Mouse (Mus musculus) thymus, postnatal 14 days (tissue): ENCODE results near the gene Ocln.
"Not testable (repeated sequence)": the region's sequence is repeated elsewhere in the genome, so short reads cannot be mapped to it uniquely, and the experiment has no call there.

Source experiments
- DNase-seq: peaks from one replicate; pipeline ENCODE4 v3.0.0; 2021

Gene Ocln

DNA sequence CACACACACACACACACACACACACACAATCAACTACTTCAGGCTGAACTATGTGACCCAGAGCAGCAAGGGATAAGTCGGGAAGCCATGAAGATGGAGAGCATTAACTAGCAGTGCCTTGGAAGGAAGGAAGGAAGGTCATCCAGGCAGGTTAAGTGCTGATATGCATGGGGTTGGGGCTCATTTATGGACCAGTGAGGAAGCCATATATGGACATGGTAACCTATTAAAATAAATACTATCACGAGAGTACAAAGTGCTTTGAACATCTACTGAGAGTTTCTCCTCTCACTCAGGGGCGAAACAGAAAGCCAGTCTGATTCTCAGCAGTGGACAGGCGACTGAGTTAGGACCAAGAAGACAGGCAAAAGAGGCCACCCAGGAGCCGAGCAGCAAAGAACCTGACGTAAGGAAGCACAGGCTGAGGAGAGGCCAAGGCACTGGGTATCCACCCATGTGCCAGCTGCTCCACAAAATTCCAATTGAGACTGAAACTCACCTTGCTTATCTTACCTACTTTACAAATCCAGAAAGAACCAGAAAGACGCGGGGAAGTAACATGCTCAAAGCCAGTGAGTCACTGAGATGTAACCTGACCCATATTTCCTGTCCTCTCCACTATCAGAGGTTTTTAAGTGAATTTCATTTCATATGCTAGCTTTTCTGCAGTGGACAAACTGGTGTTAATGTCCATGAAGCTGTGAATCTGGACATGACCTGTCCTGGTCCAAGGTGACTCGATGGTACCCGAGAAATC, 9.3 kb downstream of the Ocln start:
- no peak for DNase-seq

DNA sequence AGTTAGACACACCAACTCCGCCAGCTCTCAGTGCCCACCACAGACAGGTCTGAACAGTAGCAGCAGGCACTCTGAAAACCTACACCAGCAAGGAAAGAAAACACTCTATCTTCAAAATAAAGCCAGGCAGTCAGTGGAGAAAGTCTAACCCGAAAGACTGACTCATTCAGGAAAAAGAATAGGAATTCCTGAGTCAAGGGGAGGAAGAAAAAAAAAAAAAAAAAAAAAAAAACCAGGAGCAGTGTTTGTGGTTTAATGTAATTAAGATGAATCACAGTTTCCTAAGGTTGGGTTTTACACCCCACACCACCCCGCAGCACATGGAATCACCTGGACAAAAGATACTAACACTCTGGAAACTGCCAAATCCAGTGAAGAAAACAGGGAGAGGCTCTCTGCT, 16.4 kb downstream of the Ocln start:
- DNase-seq: no peak

- no peak for DNase-seq
Observed at GRCm38 (mm10) chr13:100532788-100533365, 19.6 kb downstream of the Ocln start.

DNA sequence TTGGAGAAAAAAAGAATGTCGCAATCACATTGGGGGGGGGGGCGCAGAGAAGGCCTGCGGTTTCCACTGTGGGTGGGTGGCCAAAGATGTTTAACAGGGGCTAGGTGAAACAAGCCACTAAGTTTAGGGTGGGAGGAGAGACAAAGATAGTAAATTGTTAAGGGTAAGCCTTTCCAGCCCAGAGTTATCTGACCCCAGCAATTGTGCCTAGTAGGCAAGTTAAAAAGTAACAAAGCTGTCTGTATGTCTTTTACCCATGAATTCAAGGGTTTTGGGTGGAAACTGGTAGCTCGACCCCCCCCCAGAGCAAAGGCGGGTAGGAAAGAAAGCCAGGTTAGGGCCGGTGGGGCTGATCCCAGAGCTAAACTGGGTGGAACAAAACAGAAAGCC, 25.9 kb downstream of the Ocln start:
- no peak for DNase-seq

- DNase-seq: no peak
Observed at GRCm38 (mm10) chr13:100525935-100526648, 26.4 kb downstream of the Ocln start.

DNA sequence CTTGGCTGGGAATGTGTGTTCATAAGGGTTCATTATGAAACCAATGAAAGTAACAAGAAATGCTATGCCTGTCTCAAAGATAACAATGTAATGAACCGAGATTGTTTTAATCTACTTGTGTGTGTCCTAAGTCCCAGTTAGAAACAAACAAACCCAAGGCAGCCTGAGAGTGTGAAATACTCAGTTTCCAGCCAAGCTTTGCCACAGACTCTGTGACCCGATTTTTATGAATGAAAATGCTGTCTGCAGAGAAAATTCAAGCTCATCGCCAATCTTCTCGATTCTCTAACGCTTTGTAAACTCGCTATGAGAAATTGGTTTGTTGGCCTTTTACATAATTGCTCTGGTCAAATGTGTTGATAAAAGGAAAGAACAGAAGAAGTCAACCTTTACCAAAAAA, 27.6 kb downstream of the Ocln start:
- no peak for DNase-seq

DNA sequence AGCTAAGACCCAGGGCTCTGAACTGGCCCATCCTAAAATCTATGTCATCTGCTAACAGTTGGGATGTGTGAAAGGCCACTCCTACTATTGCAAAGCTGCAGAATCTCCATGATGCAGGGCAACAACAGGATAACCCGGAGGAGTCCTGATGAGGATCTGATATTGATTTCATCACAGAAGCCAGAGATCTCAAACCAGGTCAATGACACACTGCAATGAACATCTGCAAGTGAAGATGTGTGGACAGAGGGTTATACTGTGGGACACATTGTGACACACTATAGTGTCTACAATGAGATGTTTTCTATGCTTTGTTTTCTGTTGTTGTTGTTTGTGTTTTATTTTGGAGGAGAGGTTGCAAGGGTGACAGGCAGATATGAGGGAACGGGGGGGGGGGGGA, 28.8 kb downstream of the Ocln start:
- no peak for DNase-seq

DNA sequence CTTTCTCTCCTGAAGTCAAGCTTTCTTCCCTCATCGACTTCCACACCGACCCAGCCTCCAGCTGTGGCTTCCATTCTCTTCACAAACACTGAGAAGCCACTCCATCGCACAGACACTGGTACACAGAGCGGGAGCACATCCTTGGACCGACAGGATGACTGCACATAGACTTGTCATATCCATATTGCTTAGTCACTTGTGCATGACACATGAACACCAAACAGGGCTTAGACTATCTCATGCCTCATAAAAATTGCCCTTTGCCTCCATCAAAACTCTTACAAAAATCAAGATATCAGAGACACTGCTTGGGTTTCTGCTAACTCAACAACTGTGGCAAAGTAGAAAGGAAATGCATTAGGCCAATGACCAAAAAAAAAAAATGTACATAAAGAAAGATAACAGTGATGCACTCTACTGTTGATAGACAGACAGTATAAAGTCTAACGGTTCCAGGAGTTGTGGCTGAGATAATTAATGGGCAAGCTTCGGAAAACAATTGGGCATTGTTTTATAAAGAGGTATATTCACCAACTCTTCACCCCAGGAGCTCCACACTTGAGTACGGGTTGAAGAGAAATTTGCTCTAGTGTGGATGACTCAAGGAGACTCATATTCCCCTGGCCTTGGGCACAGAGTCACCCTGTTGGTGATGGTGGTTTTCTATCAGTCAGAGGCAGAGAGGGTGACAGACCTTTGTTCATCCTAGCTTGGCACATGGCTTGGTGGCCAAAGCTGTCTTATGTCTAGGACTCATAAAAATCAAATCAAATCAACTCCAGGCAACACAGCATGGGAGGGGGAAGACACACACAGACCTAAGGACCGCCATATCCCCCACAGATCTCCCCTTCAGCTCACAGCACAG, 30.6 kb downstream of the Ocln start:
- no peak for DNase-seq

DNA sequence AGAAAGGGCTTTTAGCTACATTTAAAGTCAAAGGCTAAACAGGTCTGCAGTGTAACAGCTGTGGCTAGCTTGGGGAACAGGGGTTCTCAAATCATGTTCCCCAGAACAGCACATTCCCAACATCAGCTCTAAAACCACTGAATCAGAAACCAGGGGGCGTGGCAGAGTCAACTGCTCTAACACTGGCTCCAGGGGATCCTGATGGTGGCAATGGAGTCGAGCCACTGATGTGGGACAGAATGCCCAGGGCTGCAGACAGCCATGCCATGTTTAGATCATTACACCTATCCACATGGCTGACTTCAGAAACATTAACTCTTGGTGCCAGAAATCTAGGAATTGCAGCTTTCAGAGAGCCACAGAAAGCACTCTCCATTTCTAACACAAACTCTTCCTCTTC, 33.4 kb downstream of the Ocln start:
- no peak for DNase-seq

DNA sequence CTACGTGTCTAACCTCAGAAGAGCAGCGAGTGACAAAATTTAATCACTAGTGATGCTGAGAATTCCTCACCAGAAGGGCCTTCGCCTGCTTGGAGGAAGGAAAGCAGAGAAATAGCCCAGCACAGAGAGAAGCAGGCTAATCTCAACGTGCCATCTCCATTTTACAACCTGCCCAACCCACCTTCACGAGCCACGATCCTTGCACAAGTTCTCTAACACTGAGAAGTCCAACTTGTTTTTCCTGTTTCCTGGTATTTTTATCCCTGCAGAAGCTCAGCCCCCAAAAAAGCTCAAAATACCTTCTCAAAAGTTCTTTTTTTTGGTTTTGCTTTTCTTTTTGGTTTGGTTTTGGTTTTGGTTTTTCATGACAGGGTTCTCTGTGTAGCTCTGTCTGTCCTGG, 34.3 kb downstream of the Ocln start:
- no peak for DNase-seq

- no peak for DNase-seq
Observed at GRCm38 (mm10) chr13:100517652-100518153, 34.8 kb downstream of the Ocln start.

- no peak for DNase-seq
Observed at GRCm38 (mm10) chr13:100516213-100517105, 36.1 kb downstream of the Ocln start.

DNA sequence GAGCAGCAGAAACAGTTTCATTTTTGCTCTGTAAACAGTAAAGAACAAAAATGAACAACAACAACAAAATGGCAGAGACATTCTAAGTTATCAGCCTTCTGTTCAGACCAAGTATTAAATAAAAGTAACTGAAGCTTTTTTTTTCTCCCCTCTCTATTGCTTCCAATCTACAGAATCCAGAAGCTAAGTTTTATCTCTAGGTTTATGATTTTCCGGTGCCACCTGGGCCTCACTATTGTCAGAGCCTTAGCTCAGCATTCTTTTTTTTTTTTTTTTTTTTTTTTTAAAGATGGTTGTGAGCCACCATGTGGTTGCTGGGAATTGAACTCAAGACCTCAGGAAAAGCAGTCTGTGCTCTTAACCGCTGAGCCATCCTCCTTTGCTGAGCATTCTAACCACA, 39.7 kb downstream of the Ocln start:
- no peak for DNase-seq

GRCm38 (mm10) chr13:100511860-100512364, 40.6 kb downstream of the Ocln start:
- no peak for DNase-seq

DNA sequence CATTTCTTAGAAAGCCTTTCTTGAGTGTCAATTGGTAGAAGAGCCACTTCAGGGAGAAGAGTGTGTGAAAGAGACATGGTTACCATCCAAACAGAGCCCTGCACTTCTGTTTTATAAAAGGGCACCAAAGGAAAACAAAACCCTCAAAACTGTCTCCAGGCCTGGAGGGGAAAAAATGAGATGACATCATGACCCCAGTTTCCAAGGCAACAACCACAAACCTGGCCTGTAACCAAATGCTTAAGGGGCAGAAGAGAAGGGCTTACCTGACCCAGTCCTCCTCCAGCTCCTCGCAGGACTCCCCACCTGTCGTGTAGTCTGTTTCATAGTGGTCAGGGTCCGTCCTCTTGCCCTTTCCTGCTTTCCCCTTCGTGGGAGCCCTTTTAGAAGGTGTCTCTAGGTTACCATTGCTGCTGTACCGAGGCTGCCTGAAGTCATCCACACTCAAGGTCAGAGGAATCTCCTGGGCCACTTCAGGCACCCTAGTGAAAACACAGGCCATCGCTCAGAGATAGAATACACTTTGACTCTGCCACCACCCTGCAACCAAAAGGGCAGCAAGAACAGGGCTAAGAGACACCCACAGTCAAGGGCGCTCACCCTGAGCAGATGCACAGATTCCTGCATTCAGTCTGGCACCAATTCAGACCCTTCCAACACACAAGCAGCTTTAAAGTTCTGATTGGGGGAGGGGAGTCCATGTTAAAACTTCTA, 41.2 kb downstream of the Ocln start:
- no peak for DNase-seq

DNA sequence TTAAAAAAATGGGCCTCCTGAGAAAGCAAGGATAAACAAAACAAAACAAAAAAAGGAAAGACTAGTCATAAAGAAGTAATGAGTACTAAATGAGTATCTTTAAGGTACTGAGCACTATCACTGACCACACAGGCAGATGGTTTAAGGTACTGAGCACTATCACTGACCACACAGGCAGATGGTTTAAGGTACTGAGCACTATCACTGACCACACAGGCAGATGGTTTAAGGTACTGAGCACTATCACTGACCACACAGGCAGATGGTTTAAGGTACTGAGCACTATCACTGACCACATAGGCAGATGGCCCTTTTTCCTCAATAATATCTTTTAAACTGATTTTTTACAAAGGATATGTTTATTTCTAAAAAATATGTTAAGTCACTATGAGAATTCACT, 52.9 kb downstream of the Ocln start:
- DNase-seq: not testable (repeated sequence)

DNA sequence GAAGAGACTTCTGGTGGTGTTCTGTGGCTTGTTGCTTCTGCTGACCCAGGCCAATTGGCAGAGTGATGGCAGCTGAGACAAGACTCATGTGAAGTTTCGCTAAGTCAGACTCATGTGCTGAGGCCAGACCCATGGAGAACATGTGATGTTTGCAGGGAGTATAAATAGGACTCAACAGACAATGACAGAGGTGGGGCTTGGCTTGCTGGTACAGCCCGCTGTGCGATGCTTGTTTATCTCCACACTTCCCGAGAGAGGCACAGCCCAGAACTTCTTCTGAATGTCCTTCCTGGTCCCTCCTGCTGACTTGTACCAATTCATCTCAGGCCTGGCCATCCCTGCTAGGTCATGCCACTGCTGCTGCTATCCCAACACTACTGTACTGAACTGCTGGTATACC, 57.2 kb downstream of the Ocln start:
- no peak for DNase-seq

DNA sequence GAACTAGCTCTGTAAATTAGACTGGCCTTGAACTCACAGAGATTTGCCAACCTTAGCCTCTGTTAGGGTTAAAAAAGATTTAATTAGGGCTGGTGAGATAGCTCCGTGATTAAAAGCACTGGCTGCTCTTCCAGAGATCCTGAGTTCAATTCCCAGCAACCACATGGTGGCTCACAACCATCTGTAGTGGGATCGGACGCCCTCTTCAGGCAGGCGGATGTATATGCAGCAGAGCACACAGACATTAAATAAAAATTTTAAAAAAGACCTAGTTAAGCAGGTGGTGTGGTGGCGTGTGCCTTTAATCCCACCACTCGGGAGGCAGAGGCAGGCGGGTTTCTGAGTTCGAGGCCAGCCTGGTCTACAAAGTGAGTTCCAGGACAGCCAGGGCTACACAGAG, 58.1 kb downstream of the Ocln start:
- DNase-seq: peak; percentile 14

DNA sequence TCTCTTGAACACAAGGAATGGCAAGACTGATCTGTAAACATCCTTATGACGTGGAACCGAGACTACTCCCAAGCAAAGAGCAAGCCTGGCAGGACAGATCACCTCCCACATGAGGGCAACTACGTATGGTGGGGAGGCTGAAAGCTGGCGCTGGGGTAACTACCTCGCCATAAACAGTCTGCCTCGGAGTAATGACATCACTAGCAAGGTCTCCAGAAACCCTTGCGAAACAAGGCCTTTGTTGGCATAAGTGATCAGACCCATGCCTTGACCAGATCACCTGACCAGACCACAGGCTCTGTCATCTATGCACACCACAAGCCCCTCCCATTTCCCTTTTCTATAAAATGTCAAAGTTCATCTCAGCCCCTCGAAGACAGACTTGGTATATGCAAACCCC, 59.2 kb downstream of the Ocln start:
- no peak for DNase-seq

DNA sequence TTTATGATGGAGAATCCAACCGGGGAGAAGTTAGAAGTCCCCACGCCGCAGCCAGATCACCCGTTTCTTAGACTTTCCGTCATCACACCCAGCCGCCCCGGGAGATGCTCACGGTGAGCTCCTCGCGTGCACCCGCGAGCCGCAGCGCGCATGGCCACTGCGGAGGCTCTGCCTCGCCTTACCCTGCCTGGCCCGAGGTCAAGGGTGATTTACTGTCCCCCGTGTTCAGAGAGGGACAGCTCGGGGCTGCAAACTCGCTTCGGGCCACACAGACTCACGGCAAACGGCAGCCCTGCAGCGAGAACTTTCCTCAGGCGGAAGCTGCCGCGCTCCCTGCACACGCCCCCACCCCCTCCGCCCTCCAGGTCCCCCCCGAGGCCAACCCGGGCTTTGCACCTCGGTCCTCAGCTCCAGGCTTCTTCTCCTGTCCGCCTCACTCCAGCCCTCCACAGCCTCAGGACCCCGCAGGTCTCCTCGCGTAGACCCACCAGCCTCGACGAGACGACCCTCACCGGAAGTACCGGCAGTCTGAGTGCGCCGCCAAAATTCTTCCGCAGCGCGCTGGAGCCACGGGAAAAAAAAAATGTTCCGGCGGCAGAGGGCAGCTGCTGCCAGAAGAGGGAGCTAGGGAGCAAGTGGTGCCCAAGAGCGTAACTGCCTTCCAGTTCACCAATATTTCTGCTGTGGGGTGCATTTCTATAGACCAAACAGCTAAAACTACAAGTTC, 60.3 kb downstream of the Ocln start, which contains the start of gene Gtf2h2:
Gtf2h2 (minus strand) TSS at position 519 of the 727 bp plus-strand sequence.
- DNase-seq: peak; percentile 86
